Mouse (Mus musculus) liver, adult 2 months (tissue): Measurements from ENCODE around the gene Cdk14.

Experiments
- CTCF ChIP-seq: fragments of 200-500 bp; IDR thresholded peaks from 2 replicates; pipeline ENCODE4 v1.5.1; 2011; ENCODE audit warnings: low read depth, low read length, control low read depth
- POLR2A ChIP-seq: fragments of 200-500 bp; IDR thresholded peaks from 2 replicates; pipeline ENCODE4 v1.6.1; 2011; ENCODE audit warnings: low read length, control low read depth; ENCODE audit not compliant: insufficient read depth; ENCODE audit errors: extremely low read depth

GRCm38 (mm10) chr5:5361684-5362083 is 58.4 kb downstream of the Cdk14 start:
- TF ChIP-seq CTCF = peak; percentile 19
- no peak for TF ChIP-seq POLR2A
